Mouse (Mus musculus) forebrain, postnatal 0 days (tissue): Measurements from ENCODE around the gene Ttc16. TPM values are rescaled to one million over a fixed set of nuclear protein-coding genes. Genes with fewer than 3 reads are reported as not detected.

Experiments
- ATAC-seq: fragments of 200-750 bp; cut with Nextera tagmentation; 2 replicates; pipeline ENCODE4 v1.8.0; 2017; ENCODE audit warnings: mild to moderate bottlenecking, moderate library complexity
- DNase-seq: peaks from one replicate; pipeline ENCODE4 v3.0.0-alpha.2; 2015
- H3K27ac ChIP-seq: fragments of 300-500 bp; sonication (generic); 2 replicates; pipeline ENCODE4 v1.5.1; 2014; ENCODE audit warnings: low read depth, mild to moderate bottlenecking, antibody characterized with exemption, low read length, moderate library complexity, mixed read lengths
- H3K27me3 ChIP-seq: fragments of 300-500 bp; sonication (generic); 2 replicates; pipeline ENCODE4 v1.6.1; 2014; ENCODE audit warnings: mild to moderate bottlenecking, low read length, mixed read lengths; ENCODE audit not compliant: insufficient read depth
- H3K36me3 ChIP-seq: fragments of 300-500 bp; sonication (generic); 2 replicates; pipeline ENCODE4 v1.6.1; 2014; ENCODE audit warnings: mild to moderate bottlenecking, moderate library complexity; ENCODE audit not compliant: insufficient read depth
- H3K4me1 ChIP-seq: fragments of 300-500 bp; sonication (generic); 2 replicates; pipeline ENCODE4 v1.6.1; 2014; ENCODE audit warnings: antibody characterized with exemption; ENCODE audit not compliant: insufficient read depth
- H3K4me2 ChIP-seq: fragments of 300-500 bp; sonication (generic); 2 replicates; pipeline ENCODE4 v1.6.1; 2014; ENCODE audit warnings: low read depth, mild to moderate bottlenecking, moderate library complexity
- H3K4me3 ChIP-seq: fragments of 300-500 bp; sonication (generic); 2 replicates; pipeline ENCODE4 v1.5.1; 2014; ENCODE audit warnings: low read depth, low read length, mixed read lengths
- H3K9ac ChIP-seq: fragments of 300-500 bp; sonication (generic); 2 replicates; pipeline ENCODE4 v1.6.1; 2014; ENCODE audit warnings: mild to moderate bottlenecking
- H3K9me3 ChIP-seq: fragments of 300-500 bp; sonication (generic); 2 replicates; pipeline ENCODE4 v1.6.1; 2016; ENCODE audit warnings: low read length
- CTCF ChIP-seq: sonication (generic); IDR thresholded peaks from 2 replicates; pipeline ENCODE4 v1.5.1; 2016; ENCODE audit warnings: antibody characterized with exemption, control low read depth, low read depth
- WGBS: fragments of 180-500 bp; shearing (Covaris S2); extraction: QIAGEN DNeasy Blood & Tissue Kit; methylation state at CpG from one replicate; pipeline ENCODE4 v1.1.7; 2014; 5-methylcytosine and 5-hydroxymethylcytosine counted together
- polyA plus RNA-seq: library from polyadenylated mRNA; unstranded; fragments of >200 nt; fragmentation: Nextera tagmentation; extraction: Ambion mirVana; gene quantifications from 2 replicates; pipeline ENCODE4 v1.2.1, GENCODE M21; 2015
- total RNA-seq: library from RNA; depleted of rRNA; stranded (reverse); fragments of >200 nt; gene quantifications from 2 replicates; pipeline ENCODE4 v1.2.3, GENCODE M21; 2014

Ttc16 gene
- total and polyA plus RNA-seq, 2 experiments from 2014 or later: 1.00 to 1.2 TPM

DNA sequence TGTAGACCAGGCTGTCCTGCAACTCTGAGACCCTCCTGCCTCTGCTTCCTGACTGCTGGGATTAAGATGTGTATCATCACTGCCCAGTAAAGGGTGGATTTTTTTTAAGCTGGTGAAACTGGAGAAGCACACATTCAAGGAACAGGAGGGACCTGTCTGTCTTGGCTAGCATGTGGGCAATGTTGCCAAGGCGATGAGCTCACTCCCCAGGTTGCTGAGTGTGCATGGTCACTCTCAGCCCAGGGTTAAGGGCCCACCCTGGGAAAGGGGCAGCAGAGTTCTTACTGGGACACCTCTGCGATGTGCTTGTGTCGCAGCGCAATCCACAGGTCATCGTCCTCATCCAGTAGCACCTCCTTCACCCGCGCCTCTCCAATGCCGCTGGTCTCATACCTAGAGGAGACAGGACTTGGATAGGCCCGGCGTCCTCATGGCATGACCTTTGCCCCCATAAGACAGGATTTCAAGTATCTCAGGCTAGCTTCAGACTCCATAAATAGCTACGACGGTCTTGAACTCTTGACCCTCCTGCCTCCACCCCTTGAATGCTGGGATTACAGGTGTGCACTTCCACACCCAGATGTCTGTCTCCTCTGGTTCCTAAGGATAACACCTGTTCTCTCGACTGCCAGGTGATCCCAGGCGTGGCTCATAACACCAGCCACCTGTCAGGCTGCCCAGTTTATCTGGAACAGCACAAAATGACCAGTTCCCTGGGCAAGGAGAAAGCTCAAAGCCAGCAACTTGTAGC lies 33.6 kb upstream of the Ttc16 start:
- H3K27me3 ChIP-seq: no peaks in the 10 kb centered on the region
- H3K9me3 ChIP-seq: no peaks in the 10 kb centered on the region
- no peak overlapping the region for H3K4me2 ChIP-seq
- no peak for TF ChIP-seq CTCF
- H3K9ac ChIP-seq: no peak overlapping the region
- DNase-seq: no peak
- peaks cover 77% of the 10 kb centered on the region for H3K36me3 ChIP-seq
- no peak overlapping the region for H3K4me3 ChIP-seq
- no peaks in the 10 kb centered on the region for H3K4me1 ChIP-seq
- WGBS: 96% methylated on average over 14 of the region's 14 CpGs
- H3K27ac ChIP-seq: no peak overlapping the region
- ATAC-seq: no peak

DNA sequence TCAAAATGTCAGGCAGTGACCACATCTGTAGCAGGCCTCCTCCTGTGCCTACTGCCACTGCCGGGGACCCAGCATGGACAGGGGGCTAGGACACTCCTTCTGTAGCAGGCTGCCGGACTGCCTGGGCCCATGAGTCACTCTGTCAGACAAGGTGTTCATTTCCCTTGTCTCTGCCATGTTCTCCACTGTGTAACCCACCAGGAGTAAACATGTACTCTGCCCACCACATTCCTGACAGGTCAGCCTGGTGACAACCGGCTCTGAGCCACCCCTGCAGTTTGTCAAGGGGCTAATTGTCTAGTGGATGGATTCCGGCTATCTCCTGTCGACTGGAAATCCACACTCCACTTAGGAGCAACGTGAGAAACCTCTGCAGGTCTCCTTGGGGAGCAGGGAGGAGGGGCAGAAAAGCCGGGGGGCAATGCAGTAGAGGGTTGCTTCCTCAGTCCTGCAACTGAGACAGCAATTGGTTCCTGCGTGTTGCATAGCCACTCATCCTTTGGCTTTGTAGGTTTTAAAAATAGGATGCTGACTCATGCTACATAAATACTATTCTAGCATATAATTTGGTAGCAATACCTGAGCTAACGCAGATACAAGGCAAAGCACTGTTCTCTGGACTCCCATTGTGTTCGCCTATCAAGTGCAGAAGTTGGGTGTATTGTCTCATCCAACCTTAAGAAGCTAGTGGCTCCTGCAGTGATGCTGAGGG lies 23.0 kb upstream of the Ttc16 start:
- H3K27ac ChIP-seq: no peak overlapping the region
- no peaks in the 10 kb centered on the region for H3K27me3 ChIP-seq
- ATAC-seq (no peak), DNase-seq (no peak)
- WGBS: 81% methylated on average over 10 of the region's 10 CpGs
- no peak overlapping the region for H3K4me2 ChIP-seq
- TF ChIP-seq CTCF: no peak
- no peak overlapping the region for H3K9ac ChIP-seq
- H3K4me1 ChIP-seq: no peaks in the 10 kb centered on the region
- H3K4me3 ChIP-seq: no peak overlapping the region
- no peaks in the 10 kb centered on the region for H3K9me3 ChIP-seq
- H3K36me3 ChIP-seq: peaks cover 97% of the 10 kb centered on the region

DNA sequence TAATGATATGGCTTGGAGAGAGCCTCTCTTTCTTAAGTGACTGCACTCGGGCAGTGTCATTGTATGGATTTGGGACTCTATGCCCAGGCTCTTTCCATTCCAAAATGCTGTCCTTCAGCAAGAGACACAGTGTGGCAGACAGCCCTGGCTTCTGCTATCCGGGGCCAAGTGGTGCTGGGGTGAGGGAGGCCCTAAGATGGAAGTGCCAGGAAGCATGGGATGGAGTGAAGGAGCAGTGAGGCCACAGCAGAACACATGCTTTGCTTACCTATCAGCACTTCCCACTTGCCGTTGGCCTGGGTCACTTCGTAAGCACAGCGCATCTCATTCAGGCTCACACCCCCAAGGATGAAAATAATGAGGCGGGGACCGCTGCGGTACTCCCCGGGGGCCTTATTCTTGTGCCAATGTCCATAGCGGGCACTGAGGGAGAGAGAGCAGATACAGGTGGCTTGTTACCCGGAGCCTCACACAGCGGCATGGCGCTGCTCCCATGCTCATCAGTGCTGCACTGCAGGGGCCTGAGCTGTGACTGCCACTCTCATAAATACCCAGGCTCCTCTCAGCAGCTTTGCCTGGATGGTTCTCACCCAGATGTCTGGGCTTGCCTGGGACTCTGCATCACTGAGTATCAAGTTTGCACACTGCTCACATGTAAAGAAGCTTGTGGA lies 20.4 kb upstream of the Ttc16 start:
- H3K4me3 ChIP-seq: no peak overlapping the region
- no peak for TF ChIP-seq CTCF
- H3K27ac ChIP-seq: no peak overlapping the region
- H3K4me2 ChIP-seq: no peak overlapping the region
- 82% methylated on average over 13 of the region's 13 CpGs for WGBS
- H3K36me3 ChIP-seq: peaks cover 87% of the 10 kb centered on the region
- H3K4me1 ChIP-seq: no peaks in the 10 kb centered on the region
- H3K9ac ChIP-seq: no peak overlapping the region
- no peaks in the 10 kb centered on the region for H3K27me3 ChIP-seq
- DNase-seq (no peak), ATAC-seq (no peak)
- H3K9me3 ChIP-seq: no peaks in the 10 kb centered on the region

DNA sequence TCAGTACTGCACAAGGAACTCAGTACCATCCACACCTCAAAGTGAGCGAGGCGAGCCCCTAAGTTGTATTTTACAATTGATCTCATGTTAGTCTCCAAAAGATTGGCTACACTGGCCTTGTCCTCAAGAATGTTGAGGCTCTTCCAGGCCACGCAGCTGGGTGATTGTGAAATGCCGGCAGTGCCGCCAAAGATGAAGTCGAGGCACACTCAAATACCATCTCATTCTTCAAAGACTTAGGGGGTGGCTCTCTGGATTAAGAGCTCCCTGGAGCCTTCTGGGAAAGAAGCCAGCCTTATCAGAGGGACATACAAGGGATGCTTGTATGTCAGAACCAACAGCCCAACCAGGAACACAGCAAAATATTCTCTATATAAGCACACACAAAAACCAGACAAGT lies 15.9 kb upstream of the Ttc16 start:
- TF ChIP-seq CTCF: no peak
- DNase-seq (no peak), ATAC-seq (no peak)
- 54% methylated on average over 6 of the region's 6 CpGs for WGBS
- Histone ChIP-seq H3K4me3 (no peak overlapping the region), H3K4me2 (no peak overlapping the region), H3K36me3 (peaks cover 62% of the 10 kb centered on the region), H3K9me3 (no peaks in the 10 kb centered on the region), H3K9ac (no peak overlapping the region), H3K27me3 (no peaks in the 10 kb centered on the region), H3K4me1 (no peaks in the 10 kb centered on the region), H3K27ac (no peak overlapping the region)

DNA sequence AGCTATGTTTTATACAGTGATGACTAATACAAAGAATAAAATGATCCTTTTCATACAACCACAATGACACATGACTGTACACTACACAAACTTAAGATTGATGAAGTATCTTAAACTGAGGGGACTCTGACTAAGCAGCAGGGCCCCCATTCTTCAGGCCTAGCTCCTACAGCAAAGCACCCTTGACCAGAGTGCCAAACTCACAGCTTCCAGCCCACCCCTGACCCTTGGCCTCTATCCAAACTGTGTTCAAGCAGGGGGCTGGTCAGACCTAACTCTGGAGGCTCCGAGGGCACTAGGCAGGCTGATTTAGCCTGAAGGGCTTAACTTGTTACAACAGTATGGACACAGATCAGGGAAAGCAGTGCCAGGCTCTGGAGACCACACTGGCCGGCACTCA lies 13.1 kb upstream of the Ttc16 start:
- Histone ChIP-seq H3K4me2 (no peak overlapping the region), H3K4me1 (no peaks in the 10 kb centered on the region), H3K9me3 (no peaks in the 10 kb centered on the region), H3K9ac (no peak overlapping the region), H3K27me3 (no peaks in the 10 kb centered on the region), H3K36me3 (peaks cover 35% of the 10 kb centered on the region), H3K4me3 (no peak overlapping the region), H3K27ac (no peak overlapping the region)
- no peak for DNase-seq
- TF ChIP-seq CTCF: no peak
- WGBS: 64% methylated on average over 2 of the region's 2 CpGs
- ATAC-seq: no peak

DNA sequence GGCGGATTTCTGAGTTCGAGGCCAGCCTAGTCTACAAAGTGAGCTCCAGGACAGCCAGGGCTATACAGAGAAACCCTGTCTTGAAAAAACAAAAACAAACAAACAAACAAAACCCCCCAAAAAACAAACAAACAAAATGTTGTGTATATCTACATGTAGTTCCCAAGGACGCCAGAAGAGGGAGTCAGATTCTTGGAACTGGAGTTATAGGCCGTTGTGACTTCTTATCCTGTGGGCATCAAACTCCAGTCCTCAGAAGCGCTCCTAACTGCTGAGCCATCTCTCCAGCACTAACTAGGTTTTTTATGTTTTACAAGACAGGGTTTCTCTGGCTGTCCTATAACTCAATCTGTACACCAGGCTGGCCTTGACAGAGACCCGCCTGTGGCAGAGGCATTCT lies 11.7 kb upstream of the Ttc16 start:
- Histone ChIP-seq H3K9ac (no peak overlapping the region), H3K4me3 (no peak overlapping the region), H3K4me1 (no peaks in the 10 kb centered on the region), H3K36me3 (peaks cover 24% of the 10 kb centered on the region), H3K4me2 (no peak overlapping the region), H3K27ac (no peak overlapping the region), H3K9me3 (no peaks in the 10 kb centered on the region), H3K27me3 (no peaks in the 10 kb centered on the region)
- ATAC-seq (no peak), DNase-seq (peak; percentile 42)
- 56% methylated on average over 6 of the region's 6 CpGs for WGBS
- peak; percentile 60 for TF ChIP-seq CTCF
